Mouse (Mus musculus): Measurements from ENCODE around the gene Tbx3. TPM values are rescaled to one million over a fixed set of nuclear protein-coding genes. Genes with fewer than 3 reads are reported as not detected.

Gene Tbx3
- total RNA-seq, 2 experiments from 2014 or later = 2.6 to 4.4 TPM

DNA sequence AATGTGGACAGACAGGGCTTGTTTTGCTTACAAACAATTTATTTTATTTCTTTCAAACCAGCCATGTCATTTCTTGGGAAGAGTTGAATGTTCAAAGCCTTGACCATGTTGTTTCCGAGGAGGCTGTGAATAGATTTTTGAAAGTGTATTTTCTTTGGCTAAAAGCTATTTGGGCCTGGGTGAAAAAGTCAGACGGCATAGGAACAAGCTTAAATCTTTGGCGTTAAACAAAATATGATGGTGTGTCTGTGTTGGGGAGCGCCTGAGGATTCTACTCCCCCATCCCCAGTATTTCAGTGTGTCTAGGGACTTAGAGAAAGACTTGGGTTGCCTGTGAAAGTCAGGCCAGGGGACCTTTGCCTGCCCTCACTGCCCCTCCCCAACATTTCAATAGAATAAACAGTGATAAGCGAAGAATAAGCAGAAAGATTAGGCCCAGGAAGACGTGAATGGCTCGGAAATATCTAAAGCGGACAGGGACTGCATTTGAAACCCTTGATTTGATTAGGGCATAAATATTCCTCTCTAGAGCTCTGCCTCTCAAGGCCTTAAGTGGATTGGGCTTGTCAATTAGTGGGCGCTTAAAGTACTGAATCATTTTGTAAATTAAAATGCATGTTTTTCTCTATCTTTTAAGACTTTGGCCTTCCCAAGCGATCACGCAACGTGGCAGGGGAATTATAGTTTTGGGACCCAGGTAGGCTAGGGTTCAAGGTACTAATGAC lies 4.3 kb downstream of the Tbx3 start:
- no peak for DNase-seq
- intact Hi-C loops (cut with DNase I) = loop anchor here (5.0 kb wide), 1 partner anchor 797 kb away; no protein-coding TSS in a partner anchor

DNA sequence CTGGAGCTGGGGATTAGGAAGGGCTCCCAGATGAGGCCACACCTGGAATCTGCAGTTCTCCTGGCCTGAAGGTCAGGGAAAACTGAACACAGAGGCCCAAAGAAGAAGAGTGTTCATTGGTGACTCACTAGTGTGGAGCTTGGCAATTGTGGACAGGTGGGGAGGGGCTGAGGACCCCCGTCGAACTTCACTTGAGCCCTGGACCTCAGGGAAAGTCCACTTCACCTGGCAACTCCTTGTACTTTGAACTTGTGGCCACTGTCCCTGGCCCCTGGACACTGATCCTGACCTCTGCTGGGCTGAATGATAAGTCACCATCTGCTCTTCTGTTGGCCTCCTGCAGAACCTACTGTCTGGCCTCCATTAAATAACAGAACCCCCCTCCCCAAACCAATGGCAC lies 5.8 kb downstream of the Tbx3 start:
- no peak for DNase-seq
- intact Hi-C loops (cut with DNase I) = no loop called here

DNA sequence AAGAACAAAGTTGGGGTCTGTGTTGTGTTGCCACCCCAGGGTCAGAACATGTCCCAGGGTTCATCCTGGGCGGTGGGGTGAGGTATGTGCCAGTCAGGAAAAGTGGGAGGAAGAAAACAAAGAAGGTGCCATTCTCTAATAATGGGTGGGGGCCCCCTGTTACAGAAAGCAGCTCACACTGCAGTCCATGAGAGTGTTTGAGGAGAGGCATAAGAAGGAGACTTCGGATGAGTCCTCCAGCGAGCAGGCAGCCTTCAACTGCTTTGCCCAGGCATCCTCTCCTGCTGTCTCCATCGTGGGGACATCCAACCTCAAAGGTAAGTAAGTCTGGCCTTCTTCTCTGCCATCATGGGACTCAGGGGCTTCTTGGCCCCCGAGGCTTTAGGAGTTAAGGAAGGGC lies 8.0 kb downstream of the Tbx3 start:
- intact Hi-C loops (cut with DNase I) = no loop called here

DNA sequence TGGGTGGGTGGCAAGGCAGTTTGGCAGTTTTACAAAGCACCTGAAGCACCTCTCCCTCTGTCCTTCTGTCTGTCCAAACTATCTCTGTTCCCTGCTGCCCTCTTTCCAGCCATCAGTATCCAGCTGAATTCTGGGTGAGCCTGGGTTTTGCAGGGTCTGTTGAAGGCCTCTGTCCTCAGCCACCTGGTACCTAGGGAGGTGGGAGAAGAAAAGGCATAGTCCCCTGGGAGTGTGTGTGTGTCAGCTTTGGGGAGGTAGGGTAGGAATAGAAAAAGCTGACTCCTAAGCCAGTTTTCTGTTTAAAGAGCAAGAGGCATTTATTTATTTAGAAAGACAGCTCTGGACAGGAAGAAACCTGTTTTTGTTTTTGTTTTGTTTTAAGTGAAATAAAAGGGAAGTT lies 8.6 kb downstream of the Tbx3 start:
- DNase-seq = no peak
- intact Hi-C loops (cut with DNase I) = no loop called here

More for the DNA sequence above, 8.0 kb downstream of the Tbx3 start:
- no peak for DNase-seq

GRCm38 (mm10) chr5:119679614-119680328 lies 9.3 kb downstream of the Tbx3 start:
- no peak for DNase-seq
- intact Hi-C loops (cut with DNase I) = no loop called here

GRCm38 (mm10) chr5:119680329-119681010 lies 10.0 kb downstream of the Tbx3 start:
- intact Hi-C loops (cut with DNase I) = no loop called here
- no peak for DNase-seq

DNA sequence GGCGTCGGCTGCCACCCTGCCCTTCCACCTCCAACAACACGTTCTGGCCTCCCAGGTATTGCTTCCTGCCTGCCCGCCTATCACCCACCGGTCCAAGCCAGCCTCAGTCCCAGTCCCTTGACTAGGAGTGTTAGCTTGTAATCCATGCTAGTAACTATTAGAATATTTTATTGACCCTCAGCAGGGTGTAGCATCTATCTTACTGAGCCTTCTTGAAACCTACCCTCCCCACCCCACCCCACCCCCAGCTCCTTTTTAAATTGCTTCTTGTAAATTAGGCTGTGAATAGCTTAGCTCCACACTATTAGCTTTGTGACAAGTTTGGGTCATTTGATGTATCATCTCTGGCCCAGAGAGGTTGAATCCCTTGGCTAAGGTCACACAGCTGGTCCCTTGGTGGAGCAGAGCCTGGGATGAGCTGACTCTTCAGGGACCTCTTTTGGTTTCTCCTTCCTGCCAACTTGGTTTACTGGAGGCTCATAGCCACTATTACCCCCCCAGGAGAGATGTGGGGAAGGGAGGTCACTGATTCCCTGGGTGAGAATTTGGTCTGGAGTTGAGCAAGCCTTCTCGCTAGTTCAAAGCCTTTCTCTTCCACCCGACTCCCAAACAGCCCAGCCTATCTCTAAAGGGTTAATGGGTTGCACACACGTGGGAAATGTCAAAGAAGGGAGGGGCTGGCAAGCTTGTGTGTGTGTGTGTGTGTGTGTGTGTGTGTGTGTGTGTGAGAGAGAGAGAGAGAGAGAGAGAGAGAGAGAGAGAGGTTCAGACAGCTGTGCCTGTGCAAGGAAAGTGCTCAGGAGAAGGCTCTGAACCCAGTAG lies 10.8 kb downstream of the Tbx3 start:
- DNase-seq = no peak
- intact Hi-C loops (cut with DNase I) = no loop called here

GRCm38 (mm10) chr5:119681833-119682210 lies 11.4 kb downstream of the Tbx3 start:
- intact Hi-C loops (cut with DNase I) = no loop called here
- no peak for DNase-seq

DNA sequence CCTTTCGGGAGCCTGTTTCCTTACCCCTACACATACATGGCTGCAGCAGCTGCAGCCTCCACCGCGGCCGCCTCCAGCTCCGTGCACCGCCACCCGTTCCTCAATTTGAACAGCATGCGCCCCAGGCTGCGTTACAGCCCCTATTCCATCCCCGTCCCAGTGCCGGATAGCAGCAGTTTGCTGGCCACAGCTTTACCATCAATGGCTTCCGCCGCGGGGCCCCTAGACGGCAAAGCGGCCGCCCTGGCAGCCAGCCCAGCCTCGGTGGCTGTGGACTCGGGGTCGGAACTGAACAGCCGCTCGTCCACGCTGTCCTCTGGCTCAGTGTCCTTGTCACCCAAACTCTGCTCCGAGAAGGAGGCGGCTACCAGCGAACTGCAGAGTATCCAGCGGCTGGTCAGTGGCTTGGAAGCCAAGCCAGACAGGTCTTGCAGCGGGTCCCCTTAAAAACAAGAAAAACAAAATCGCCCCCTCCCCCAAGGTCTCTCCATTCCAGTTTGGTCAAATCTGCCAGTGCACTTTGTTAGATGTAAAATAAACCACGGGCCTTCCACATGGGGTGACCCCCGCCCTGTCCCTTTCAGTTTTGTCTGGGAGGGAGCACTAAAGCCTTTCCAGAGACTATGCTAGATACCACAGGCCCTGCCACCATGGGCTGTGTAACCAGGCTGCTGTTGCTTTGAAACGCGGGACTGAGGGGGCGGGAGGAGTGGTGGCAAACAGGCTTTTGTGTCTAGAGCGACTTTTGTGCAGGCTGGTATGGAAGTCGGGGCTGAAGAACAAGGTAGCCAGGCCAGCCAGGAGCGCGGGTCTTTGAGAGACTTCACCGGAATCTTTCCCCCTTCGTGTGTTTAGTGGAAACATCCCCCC lies 12.4 kb downstream of the Tbx3 start:
- peak in 1 of 2 experiments; percentile 18 for DNase-seq
- intact Hi-C loops (cut with DNase I) = no loop called here

GRCm38 (mm10) chr5:119683861-119684260 lies 13.4 kb downstream of the Tbx3 start:
- intact Hi-C loops (cut with DNase I) = no loop called here
- DNase-seq = no peak

GRCm38 (mm10) chr5:119684701-119685391 lies 14.4 kb downstream of the Tbx3 start:
- no peak for DNase-seq
- intact Hi-C loops (cut with DNase I) = no loop called here

GRCm38 (mm10) chr5:119685446-119686198 lies 15.2 kb downstream of the Tbx3 start:
- intact Hi-C loops (cut with DNase I) = no loop called here
- peak in 1 of 2 experiments; percentile 21 for DNase-seq

GRCm38 (mm10) chr5:119686199-119686964 lies 15.9 kb downstream of the Tbx3 start:
- intact Hi-C loops (cut with DNase I) = no loop called here
- peak in 1 of 2 experiments; percentile 20 for DNase-seq

DNA sequence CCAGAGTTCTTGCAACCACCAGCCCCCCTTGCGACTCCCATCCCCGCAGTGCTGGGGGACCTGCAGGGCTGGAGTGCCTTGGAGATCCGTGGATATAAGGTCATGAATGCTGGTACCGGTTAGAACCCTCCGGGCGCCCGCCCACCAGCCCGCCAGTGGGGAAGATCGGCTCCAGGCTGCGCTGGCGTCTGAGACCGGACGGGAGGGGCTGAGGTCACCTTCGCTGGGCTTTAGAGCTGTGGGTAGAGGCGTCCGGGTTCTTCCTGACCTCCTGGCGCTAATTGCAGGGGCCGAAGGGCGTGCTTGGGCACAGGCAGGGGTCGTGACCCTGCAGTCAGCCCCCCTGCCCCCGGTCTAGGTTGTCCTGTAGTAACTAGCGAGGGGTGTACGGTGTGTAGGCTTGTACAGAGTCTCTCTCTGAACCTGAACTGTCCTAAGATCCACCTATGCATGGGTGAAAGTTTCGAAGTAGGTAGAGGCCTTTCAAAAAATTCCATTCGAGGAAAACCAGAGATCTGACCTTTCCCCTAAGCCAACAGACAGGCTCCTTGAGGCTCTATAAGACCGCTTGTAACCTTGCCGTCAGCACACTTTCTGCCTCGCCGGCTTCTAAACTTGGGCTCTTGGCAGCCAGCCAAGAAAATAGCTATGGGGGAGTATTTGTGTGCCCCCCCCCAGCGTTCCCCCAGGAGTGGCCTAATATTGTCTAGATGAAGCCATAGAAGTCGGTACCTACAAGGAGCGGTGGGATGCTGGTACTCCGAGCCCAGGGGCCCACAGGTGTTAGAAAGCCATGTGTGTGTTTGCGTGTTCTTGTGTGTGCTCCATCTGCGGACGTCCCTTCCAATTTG lies 16.8 kb downstream of the Tbx3 start:
- no peak for DNase-seq
- intact Hi-C loops (cut with DNase I) = no loop called here

GRCm38 (mm10) chr5:119687856-119688206 lies 17.4 kb downstream of the Tbx3 start:
- intact Hi-C loops (cut with DNase I) = loop anchor here (2.0 kb wide), 1 partner anchor 807 kb away; no protein-coding TSS in a partner anchor
- no peak for DNase-seq

- intact Hi-C loops (cut with DNase I) = loop anchor here (2.0 kb wide), 1 partner anchor 808 kb away; no protein-coding TSS in a partner anchor
- no peak for DNase-seq
These were observed 17.8 kb downstream of the Tbx3 start for GRCm38 (mm10) chr5:119688306-119688705.
